Mouse (Mus musculus): ENCODE data around the gene Ctps2.
A peak's percentile ranks its signal among the peaks of the same experiment; 100 is the strongest.
"Not testable (repeated sequence)": the region's sequence is repeated elsewhere in the genome, so short reads cannot be mapped to it uniquely, and the experiment has no call there.

Gene Ctps2

GRCm38 (mm10) chrX:162900938-162901337 lies at the start of gene Ctps2:
Ctps2 (plus strand) TSS chrX:162901238.
- no peak for DNase-seq (ENCODE audit: low spot score)

- DNase-seq (ENCODE audit: low spot score): no peak
These were observed 32.6 kb upstream of the Ctps2 start for GRCm38 (mm10) chrX:162868294-162868965.

GRCm38 (mm10) chrX:162871734-162872517 lies 29.1 kb upstream of the Ctps2 start:
- peak; percentile 8 for DNase-seq (ENCODE audit: low spot score)

GRCm38 (mm10) chrX:162873761-162874160 lies 27.3 kb upstream of the Ctps2 start:
- DNase-seq (ENCODE audit: low spot score): no peak

- no peak for DNase-seq (ENCODE audit: low spot score)
These were observed 22.8 kb upstream of the Ctps2 start for GRCm38 (mm10) chrX:162878236-162878635.

- DNase-seq (ENCODE audit: low spot score): peak; percentile 72
These were observed 13.0 kb upstream of the Ctps2 start, which contains the start of gene Syap1 for GRCm38 (mm10) chrX:162887931-162888511. Syap1 (minus strand) TSS chrX:162888447.

GRCm38 (mm10) chrX:162888575-162889223 lies 12.3 kb upstream of the Ctps2 start:
- DNase-seq (ENCODE audit: low spot score): not testable (repeated sequence)

- no peak for DNase-seq (ENCODE audit: low spot score)
These were observed 467 bp downstream of the Ctps2 start for GRCm38 (mm10) chrX:162901371-162902039.

GRCm38 (mm10) chrX:162902040-162902734 lies 1.1 kb downstream of the Ctps2 start:
- DNase-seq (ENCODE audit: low spot score): peak; percentile 20

- DNase-seq (ENCODE audit: low spot score): no peak
These were observed 6.5 kb downstream of the Ctps2 start for GRCm38 (mm10) chrX:162907554-162907953.

- no peak for DNase-seq (ENCODE audit: low spot score)
These were observed 12.6 kb downstream of the Ctps2 start for GRCm38 (mm10) chrX:162913651-162914050.

- DNase-seq (ENCODE audit: low spot score): peak; percentile 37
These were observed 14.7 kb downstream of the Ctps2 start for GRCm38 (mm10) chrX:162915697-162916096.

- no peak for DNase-seq (ENCODE audit: low spot score)
These were observed 20.6 kb downstream of the Ctps2 start for GRCm38 (mm10) chrX:162921487-162922125.

GRCm38 (mm10) chrX:162931467-162931866 lies 30.4 kb downstream of the Ctps2 start:
- no peak for DNase-seq (ENCODE audit: low spot score)

- no peak for DNase-seq (ENCODE audit: low spot score)
These were observed 41.0 kb downstream of the Ctps2 start for GRCm38 (mm10) chrX:162942027-162942426.

GRCm38 (mm10) chrX:162949811-162950439 lies 48.9 kb downstream of the Ctps2 start:
- DNase-seq (ENCODE audit: low spot score): peak; percentile 20

- DNase-seq (ENCODE audit: low spot score): no peak
These were observed 56.9 kb downstream of the Ctps2 start for GRCm38 (mm10) chrX:162957921-162958320.

GRCm38 (mm10) chrX:162963840-162964239 lies 62.8 kb downstream of the Ctps2 start:
- DNase-seq (ENCODE audit: low spot score): no peak

- DNase-seq (ENCODE audit: low spot score): no peak
These were observed 63.3 kb downstream of the Ctps2 start, which contains the start of gene S100g for GRCm38 (mm10) chrX:162964383-162964782. S100g (minus strand) TSS chrX:162964599.

GRCm38 (mm10) chrX:162967456-162967855 lies 66.4 kb downstream of the Ctps2 start:
- no peak for DNase-seq (ENCODE audit: low spot score)
